In the genomic region with DNA sequence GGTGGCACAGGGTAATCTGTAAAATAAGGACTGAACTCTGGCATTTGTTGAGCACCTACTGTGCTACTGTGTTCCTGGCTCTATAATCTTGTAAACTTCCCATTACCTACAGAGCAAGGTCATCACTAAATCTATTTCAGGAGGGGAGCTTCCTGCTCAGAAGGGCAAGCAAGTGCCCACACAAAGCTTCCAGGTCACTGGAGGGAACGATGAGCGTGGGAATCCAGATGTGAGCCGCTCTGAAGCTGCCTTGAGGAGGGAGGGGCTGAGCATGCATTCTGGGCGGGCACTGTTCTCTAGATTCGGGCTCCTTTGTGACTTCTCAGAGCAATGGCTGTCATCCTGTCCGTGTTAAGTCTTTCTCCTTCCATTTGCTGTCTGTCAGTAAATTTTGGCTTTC, we compare ENCODE assay signal across 21 mouse cellular contexts.
A peak's percentile ranks its signal among the peaks of the same experiment; 100 is the strongest.
DNase-seq lines count a peak whose midpoint lies in the region; TF ChIP-seq lines count a peak whose summit lies in the region.
"Had no signal": no experiment of that assay in that cellular context is flagged by ENCODE, and none has a peak within 500 bp of the region (broad histone marks: within the 10 kb centered on the region; RNA-seq: fewer than 3 reads in every experiment).

No protein-coding gene starts in this region.

- 21% methylated on average over 6 of the region's 6 CpGs for WGBS in spleen, adult 2 months

- TF ChIP-seq POLR2A in spleen, adult 2 months (IDR thresholded peaks at IDR 0.05; ENCODE audit: low read depth, low read length), result no peak

- H3K4me3 ChIP-seq in spleen, adult 2 months (ENCODE audit: extremely low read depth, insufficient read depth, insufficient read length), result no peak overlapping the region
- H3K4me3 ChIP-seq: embryonic facial prominence, embryonic 10.5 days; forebrain, embryonic 12.5 days; layer of hippocampus, adult 2 months; limb, embryonic 10.5 days; megakaryocyte, embryonic 14.5 days; neural tube, embryonic 12.5 days had no signal

- intact Hi-C loops in gastrocnemius, postnatal 36 days (cut with DNase I), result no loop called here

- H3K36me3 ChIP-seq in spleen, adult 2 months (ENCODE audit: control insufficient read depth, insufficient read depth, low read length), result no peaks in the 10 kb centered on the region
- H3K36me3 ChIP-seq: embryonic facial prominence, embryonic 10.5 days; forebrain, embryonic 12.5 days; limb, embryonic 10.5 days; neural tube, embryonic 12.5 days had no signal

- peak overlapping the region; percentile 38; the same call in 1 of the 2 replicates for H3K27ac ChIP-seq in spleen, adult 2 months (ENCODE audit: insufficient read depth, low read length)
- H3K27ac ChIP-seq: embryonic facial prominence, embryonic 10.5 days; forebrain, embryonic 12.5 days; layer of hippocampus, adult 2 months; limb, embryonic 10.5 days; neural tube, embryonic 12.5 days had no signal

- no peak for TF ChIP-seq CTCF in spleen, adult 2 months (IDR thresholded peaks at IDR 0.05; ENCODE audit: extremely low read depth, insufficient read depth, insufficient read length, insufficient replicate concordance)

- H3K27me3 ChIP-seq in spleen, adult 2 months (ENCODE audit: control insufficient read depth, insufficient read depth, low read length), result no peaks in the 10 kb centered on the region
- H3K27me3 ChIP-seq: neural tube, embryonic 12.5 days had no signal

- H3K4me1 ChIP-seq in spleen, adult 2 months (ENCODE audit: control insufficient read depth, insufficient read depth, insufficient read length), result peaks cover 5% of the 10 kb centered on the region; the same call in 1 of the 2 replicates
- H3K4me1 ChIP-seq: megakaryocyte, embryonic 14.5 days had no signal

- DNase-seq in embryo, embryonic 10 days (ENCODE audit: low spot score), result peak; percentile 51
- no peak for DNase-seq in embryo, embryonic 9.5 days (ENCODE audit: extremely low spot score)
- DNase-seq in spleen, adult 2 months (ENCODE audit: low read depth in 1 of 2, low spot score in 2 of 2), result no peak
- no peak for DNase-seq in spleen, adult 12 weeks (ENCODE audit: low spot score)
- DNase-seq in thymus, adult 18-20 months, result peak; percentile 32 to 51
- DNase-seq in thymus, postnatal 4 days, result peak; percentile 66
- no peak for DNase-seq in gastrocnemius, postnatal 36 days
- no peak for DNase-seq in urinary bladder, adult 2 months (ENCODE audit: low spot score)
- DNase-seq: adrenal gland, postnatal 10 days; cerebellum, adult 9-11 months; heart, adult 11 months; kidney, adult 18-20 months; kidney, postnatal 10 days; lung, adult 18-20 months; spleen, adult 18-20 months had no signal

Comparison
In these comparisons a context has a peak if more than half of its experiments do, and no peak if none do; other contexts are left out.
1. DNase-seq: peak in embryo, embryonic 10 days (single experiment), thymus, adult 18-20 months (2 of 2) and thymus, postnatal 4 days (single experiment); none in embryo, embryonic 9.5 days (single experiment), spleen, adult 2 months (0 of 2), spleen, adult 12 weeks (single experiment), gastrocnemius, postnatal 36 days (0 of 2) and urinary bladder, adult 2 months (single experiment).